In the genomic region with DNA sequence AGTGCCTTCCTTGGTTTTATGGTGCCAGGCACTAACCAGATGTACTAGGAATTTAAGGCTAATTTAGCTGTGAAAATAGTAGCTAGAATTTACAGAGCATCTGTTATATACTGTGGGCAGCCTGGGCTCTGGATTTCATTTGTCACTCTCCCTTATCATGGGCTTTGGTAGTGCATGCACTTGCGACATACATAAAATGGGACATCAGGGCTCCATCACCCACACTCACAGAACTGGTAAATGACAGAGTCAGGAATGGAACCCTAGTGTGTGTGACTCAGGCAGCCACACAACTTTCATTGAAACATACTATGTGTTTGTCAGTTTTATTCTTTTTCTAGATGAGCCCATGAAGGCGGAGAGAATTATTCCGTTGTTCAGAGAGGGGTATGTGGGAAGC, we compare ENCODE assay signal across 24 mouse cellular contexts.
"Had no signal": no experiment of that assay in that cellular context is flagged by ENCODE, and none has a peak within 500 bp of the region (broad histone marks: within the 10 kb centered on the region; RNA-seq: fewer than 3 reads in every experiment).

No protein-coding gene starts in this region.

- H3K4me3 ChIP-seq: gastrocnemius, adult 2 months; heart, adult 2 months; heart, embryonic 13.5 days; heart, embryonic 15.5 days; hindbrain, embryonic 13.5 days; hindbrain, embryonic 15.5 days; kidney, embryonic 15.5 days; limb, embryonic 13.5 days; limb, embryonic 15.5 days had no signal

- H3K27ac ChIP-seq: gastrocnemius, adult 2 months; heart, adult 2 months; heart, embryonic 13.5 days; heart, embryonic 15.5 days; hindbrain, embryonic 13.5 days; hindbrain, embryonic 15.5 days; hindbrain, postnatal 0 days; kidney, embryonic 15.5 days; kidney, postnatal 0 days; limb, embryonic 13.5 days; limb, embryonic 15.5 days had no signal

- H3K27me3 ChIP-seq: heart, embryonic 15.5 days; hindbrain, embryonic 13.5 days; hindbrain, embryonic 15.5 days; kidney, embryonic 15.5 days had no signal

- H3K9ac ChIP-seq: heart, embryonic 13.5 days; heart, embryonic 15.5 days; hindbrain, embryonic 13.5 days; hindbrain, embryonic 15.5 days; kidney, embryonic 15.5 days; limb, embryonic 13.5 days; limb, embryonic 15.5 days had no signal

- H3K9me3 ChIP-seq: heart, embryonic 13.5 days; heart, embryonic 15.5 days; hindbrain, embryonic 13.5 days; hindbrain, embryonic 15.5 days; kidney, embryonic 15.5 days; limb, embryonic 13.5 days; limb, embryonic 15.5 days had no signal

- H3K36me3 ChIP-seq: heart, embryonic 13.5 days; heart, embryonic 15.5 days; hindbrain, embryonic 13.5 days; hindbrain, embryonic 15.5 days; kidney, embryonic 15.5 days; limb, embryonic 13.5 days; limb, embryonic 15.5 days had no signal

- H3K4me2 ChIP-seq: heart, embryonic 11.5 days; heart, embryonic 13.5 days; heart, embryonic 15.5 days; hindbrain, embryonic 13.5 days; hindbrain, embryonic 15.5 days; kidney, embryonic 15.5 days; limb, embryonic 13.5 days; limb, embryonic 15.5 days had no signal

- ATAC-seq: hindbrain, postnatal 0 days; intestine, embryonic 16.5 days had no signal

- DNase-seq: gastrocnemius, adult 2 months; gastrocnemius, postnatal 14 days; gastrocnemius, postnatal 36 days; heart, adult 11 months; heart, adult 2 months; heart, postnatal 14 days; heart, postnatal 36 days; kidney, adult 11 months; kidney, adult 2 months; kidney, adult 9 months; kidney, postnatal 14 days; kidney, postnatal 36 days; left cerebral cortex, postnatal 4 days had no signal

- H3K4me1 ChIP-seq: hindbrain, embryonic 15.5 days; kidney, embryonic 15.5 days; limb, embryonic 15.5 days had no signal
